Mouse (Mus musculus) embryonic facial prominence, embryonic 10.5 days (tissue): Measurements from ENCODE around the gene Polr3c. TPM values are rescaled to one million over a fixed set of nuclear protein-coding genes. Genes with fewer than 3 reads are reported as not detected.

ENCODE experiments used
- DNase-seq: peaks from one replicate; pipeline ENCODE4 v3.0.0-alpha.2; 2017; ENCODE audit warnings: low spot score
- H3K27ac ChIP-seq: fragments of 300-500 bp; sonication (generic); replicated peaks from 2 replicates; pipeline ENCODE4 v1.5.1; 2016; ENCODE audit warnings: mild to moderate bottlenecking
- H3K27me3 ChIP-seq: fragments of 300-500 bp; sonication (generic); replicated peaks from 2 replicates; pipeline ENCODE4 v1.6.1; 2016; ENCODE audit warnings: low read depth, mild to moderate bottlenecking; ENCODE audit not compliant: poor library complexity, severe bottlenecking
- H3K36me3 ChIP-seq: fragments of 300-500 bp; sonication (generic); replicated peaks from 2 replicates; pipeline ENCODE4 v1.6.1; 2016; ENCODE audit warnings: mild to moderate bottlenecking, moderate library complexity
- H3K4me1 ChIP-seq: fragments of 300-500 bp; sonication (generic); 2 replicates; pipeline ENCODE4 v1.6.1; 2016
- H3K4me3 ChIP-seq: fragments of 300-500 bp; sonication (generic); 2 replicates; pipeline ENCODE4 v1.5.1; 2016; ENCODE audit warnings: mild to moderate bottlenecking, moderate library complexity
- H3K9me3 ChIP-seq: fragments of 300-500 bp; sonication (generic); 2 replicates; pipeline ENCODE4 v1.6.1; 2016; ENCODE audit warnings: mild to moderate bottlenecking
- WGBS: fragments of 180-500 bp; shearing (Covaris S2); methylation state at CpG from one replicate; pipeline ENCODE4 v1.1.7; 2016; 5-methylcytosine and 5-hydroxymethylcytosine counted together
- polyA plus RNA-seq: library from polyadenylated mRNA; unstranded; fragments of >200 nt; fragmentation: Nextera tagmentation; extraction: Ambion mirVana; gene quantifications from 2 replicates; pipeline ENCODE4 v1.2.1, GENCODE M21; 2016

Gene Polr3c
- polyA plus RNA-seq, 1 experiment from 2014 or later: 44.1 TPM

DNA sequence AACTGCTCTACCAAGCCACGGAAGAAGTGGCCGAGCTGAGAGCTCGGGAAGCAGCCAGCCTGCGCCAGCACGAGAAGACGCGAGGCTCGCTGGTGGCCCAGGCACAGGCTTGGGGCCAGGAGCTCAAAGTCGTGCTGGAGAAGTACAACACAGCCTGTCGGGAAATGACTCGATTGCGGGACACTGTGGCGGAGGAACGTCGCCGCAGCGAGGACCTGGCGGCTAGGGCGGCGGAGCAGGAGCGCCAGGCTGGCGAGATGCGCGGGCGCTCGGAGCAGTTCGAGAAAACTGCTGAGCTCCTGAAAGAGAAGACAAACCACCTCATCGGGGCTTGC is 42.6 kb downstream of the Polr3c start:
- Histone ChIP-seq H3K4me1 (peaks cover 14% of the 10 kb centered on the region), H3K4me3 (peak overlapping the region; percentile 46), H3K27me3 (peaks cover 72% of the 10 kb centered on the region), H3K9me3 (no peaks in the 10 kb centered on the region), H3K36me3 (no peaks in the 10 kb centered on the region), H3K27ac (no peak overlapping the region)
- WGBS: 36% methylated on average over 28 of the region's 28 CpGs
- DNase-seq: peak; percentile 44

DNA sequence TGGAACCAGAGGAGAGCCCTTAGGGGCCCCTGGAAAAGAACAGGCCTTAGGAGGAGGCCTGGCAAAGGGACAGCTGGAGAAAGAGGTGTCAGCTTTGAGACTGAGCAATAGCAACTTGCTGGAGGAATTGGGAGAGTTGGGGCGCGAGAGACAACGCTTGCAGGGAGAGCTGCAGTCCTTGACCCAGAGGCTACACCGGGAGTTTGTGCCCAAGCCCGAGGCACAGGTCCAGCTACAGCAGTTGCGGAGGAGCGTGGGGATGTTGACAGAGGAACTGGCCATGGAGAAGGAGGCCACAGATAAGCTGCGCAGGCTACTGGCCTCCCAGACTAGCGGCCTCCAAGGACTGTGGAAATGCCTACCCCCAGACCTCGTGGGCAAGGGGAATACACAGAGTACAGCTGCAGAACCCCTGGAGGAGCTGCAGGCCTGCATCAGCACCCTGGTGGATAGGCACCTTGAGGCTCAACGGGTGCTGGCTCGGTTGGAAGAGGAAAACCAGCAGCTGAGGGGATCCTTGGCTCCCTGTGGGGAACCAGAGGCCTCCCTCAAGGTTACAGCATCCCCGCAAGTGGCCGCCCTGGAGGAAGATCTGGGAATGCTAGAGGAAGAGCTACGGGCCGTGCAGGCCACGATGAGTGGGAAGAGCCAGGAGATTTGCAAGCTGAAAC is 43.1 kb downstream of the Polr3c start:
- H3K9me3 ChIP-seq: no peaks in the 10 kb centered on the region

DNA sequence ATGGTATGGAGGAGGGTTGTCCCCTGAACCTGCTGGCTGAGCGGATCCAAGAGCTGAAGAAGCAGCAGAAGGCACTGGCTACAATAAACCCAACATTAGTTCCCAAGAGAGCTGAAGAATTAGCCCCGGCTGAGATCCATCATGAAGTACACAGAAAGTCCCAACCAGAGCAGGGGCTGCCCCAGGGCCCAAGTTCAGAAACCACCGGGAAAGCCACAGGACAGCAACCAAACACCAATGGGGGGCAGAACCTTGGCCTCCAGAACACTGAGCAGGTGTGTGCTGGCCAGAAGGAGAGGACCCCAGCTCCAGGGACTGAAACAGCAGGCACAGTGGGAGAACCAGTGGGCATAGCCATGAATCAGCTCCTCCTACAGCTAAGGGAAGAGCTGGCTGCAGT is 43.9 kb downstream of the Polr3c start:
- Histone ChIP-seq H3K27ac (no peak overlapping the region), H3K4me3 (no peak overlapping the region), H3K4me1 (peaks cover 12% of the 10 kb centered on the region), H3K27me3 (peaks cover 72% of the 10 kb centered on the region), H3K9me3 (no peaks in the 10 kb centered on the region), H3K36me3 (no peaks in the 10 kb centered on the region)
- no peak for DNase-seq
- 82% methylated on average over 3 of the region's 3 CpGs for WGBS

More for the DNA sequence above, 43.1 kb downstream of the Polr3c start:
- peak overlapping the region; percentile 46 for H3K4me3 ChIP-seq
- H3K4me1 ChIP-seq: peaks cover 11% of the 10 kb centered on the region
- no peak for DNase-seq
- peaks cover 72% of the 10 kb centered on the region for H3K27me3 ChIP-seq
- WGBS: 58% methylated on average over 17 of the region's 17 CpGs
- H3K27ac ChIP-seq: no peak overlapping the region
- H3K36me3 ChIP-seq: no peaks in the 10 kb centered on the region

DNA sequence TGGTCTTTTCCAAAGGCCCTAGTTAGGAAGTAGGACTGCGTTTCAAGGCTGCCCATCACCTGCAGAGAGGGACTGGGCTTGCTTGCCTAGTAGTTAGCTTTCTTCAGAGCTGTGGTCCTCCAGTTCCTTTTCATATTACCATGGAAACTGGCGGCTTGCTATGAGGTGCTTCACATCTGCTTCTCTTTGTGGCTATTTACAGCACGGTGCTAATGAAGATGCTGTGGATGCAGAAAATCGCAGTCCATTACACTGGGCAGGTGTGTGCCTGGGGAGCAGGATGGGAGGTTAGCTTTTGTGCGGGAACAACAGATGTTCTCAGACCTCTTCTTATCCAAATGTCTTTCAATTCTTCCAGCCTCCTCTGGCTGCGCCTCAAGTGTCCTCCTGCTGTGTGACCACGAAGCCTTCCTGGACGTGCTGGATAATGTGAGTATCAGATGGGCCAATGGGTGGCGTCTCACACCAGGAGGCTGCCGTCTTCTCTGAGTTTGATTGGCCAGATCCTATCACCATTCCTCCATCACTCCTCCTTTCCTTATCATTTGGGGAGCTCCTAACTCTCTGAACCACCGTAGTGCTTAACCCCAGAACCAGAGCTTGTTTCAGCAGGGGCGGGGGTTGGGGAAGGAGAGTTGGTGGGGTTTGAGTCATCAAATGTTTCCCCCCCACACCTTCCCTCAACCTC is 47.0 kb downstream of the Polr3c start:
- H3K9me3 ChIP-seq: no peaks in the 10 kb centered on the region
- peaks cover 73% of the 10 kb centered on the region for H3K27me3 ChIP-seq
- no peak for DNase-seq
- peaks cover 18% of the 10 kb centered on the region for H3K4me1 ChIP-seq
- no peaks in the 10 kb centered on the region for H3K36me3 ChIP-seq
- WGBS: 20% methylated on average over 12 of the region's 12 CpGs
- H3K27ac ChIP-seq: no peak overlapping the region
- H3K4me3 ChIP-seq: no peak overlapping the region

DNA sequence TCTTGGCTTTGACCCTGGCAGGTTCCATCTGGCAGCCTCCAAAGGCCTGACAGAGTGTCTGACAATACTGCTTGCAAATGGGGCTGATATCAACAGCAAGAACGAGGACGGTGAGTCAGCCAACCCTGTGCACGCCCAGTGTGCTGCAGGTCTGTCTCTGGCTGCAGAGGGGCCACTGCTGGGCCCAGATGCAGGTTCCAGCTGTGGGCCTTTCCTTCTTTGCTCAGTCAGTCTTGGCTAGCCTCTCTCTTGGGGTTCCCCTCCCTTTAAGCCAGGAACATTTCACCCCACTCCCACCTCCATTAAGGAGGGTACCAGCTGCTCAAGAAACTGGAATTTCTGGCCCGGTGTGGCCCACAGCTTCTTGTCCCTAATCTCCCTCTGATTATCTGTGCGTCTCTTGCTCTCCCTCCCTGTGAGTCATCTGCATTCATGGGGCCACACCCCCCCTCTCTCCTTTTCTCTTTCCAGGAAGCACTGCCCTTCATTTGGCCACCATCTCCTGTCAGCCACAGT is 48.2 kb downstream of the Polr3c start:
- Histone ChIP-seq H3K9me3 (no peaks in the 10 kb centered on the region), H3K4me3 (no peak overlapping the region), H3K4me1 (peaks cover 17% of the 10 kb centered on the region), H3K27me3 (peaks cover 61% of the 10 kb centered on the region), H3K27ac (no peak overlapping the region), H3K36me3 (no peaks in the 10 kb centered on the region)
- 25% methylated on average over 5 of the region's 5 CpGs for WGBS
- DNase-seq: no peak

DNA sequence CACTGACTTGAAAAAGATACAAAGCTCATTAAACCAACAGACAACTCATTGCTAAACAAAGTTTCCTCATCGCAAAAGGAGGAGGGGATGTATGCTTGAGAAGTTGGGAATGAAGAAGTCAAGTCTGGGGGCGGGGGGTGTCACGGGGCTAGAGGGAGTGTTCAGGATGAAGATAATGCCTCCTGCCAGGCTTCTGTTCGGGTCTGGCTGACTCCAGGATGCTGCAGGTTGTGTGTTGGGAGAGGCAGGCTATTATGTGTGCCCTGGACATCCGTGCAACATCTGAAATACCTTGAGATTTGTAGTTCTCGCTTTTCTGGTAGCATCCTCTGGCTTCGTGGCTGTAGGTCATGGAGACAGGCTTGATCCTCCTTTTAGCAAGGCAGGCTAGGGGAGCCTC is 49.0 kb downstream of the Polr3c start:
- Histone ChIP-seq H3K27ac (no peak overlapping the region), H3K4me1 (peaks cover 23% of the 10 kb centered on the region), H3K27me3 (peaks cover 53% of the 10 kb centered on the region), H3K36me3 (no peaks in the 10 kb centered on the region), H3K9me3 (no peaks in the 10 kb centered on the region), H3K4me3 (no peak overlapping the region)
- DNase-seq: no peak
- WGBS: 68% methylated on average over 7 of the region's 7 CpGs

DNA sequence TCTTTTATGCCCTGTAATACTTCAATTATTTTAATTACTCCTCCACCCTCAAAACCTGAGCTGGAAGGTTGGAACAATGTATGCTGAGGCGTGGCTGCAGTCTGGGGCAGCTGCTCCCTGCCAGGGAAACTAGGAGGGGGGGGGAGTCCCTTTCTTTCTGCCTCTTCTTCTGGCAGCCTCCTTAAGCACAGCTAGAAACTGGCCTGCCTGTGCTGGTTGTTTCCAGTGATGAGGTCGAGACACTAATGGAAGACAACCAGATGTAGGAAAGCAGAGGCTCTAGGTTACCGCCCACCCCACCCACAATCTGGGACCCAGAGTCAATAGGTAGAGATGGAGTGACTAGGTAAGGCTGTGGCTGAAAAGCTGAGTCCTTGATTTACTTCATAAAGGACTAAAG is 51.7 kb downstream of the Polr3c start:
- Histone ChIP-seq H3K4me3 (no peak overlapping the region), H3K27ac (0 out of 2 replicates have a peak overlapping the region, but pooled peaks have one; percentile 4), H3K27me3 (peaks cover 45% of the 10 kb centered on the region), H3K4me1 (peaks cover 26% of the 10 kb centered on the region), H3K9me3 (no peaks in the 10 kb centered on the region), H3K36me3 (no peaks in the 10 kb centered on the region)
- no peak for DNase-seq
- 48% methylated on average over 3 of the region's 3 CpGs for WGBS

DNA sequence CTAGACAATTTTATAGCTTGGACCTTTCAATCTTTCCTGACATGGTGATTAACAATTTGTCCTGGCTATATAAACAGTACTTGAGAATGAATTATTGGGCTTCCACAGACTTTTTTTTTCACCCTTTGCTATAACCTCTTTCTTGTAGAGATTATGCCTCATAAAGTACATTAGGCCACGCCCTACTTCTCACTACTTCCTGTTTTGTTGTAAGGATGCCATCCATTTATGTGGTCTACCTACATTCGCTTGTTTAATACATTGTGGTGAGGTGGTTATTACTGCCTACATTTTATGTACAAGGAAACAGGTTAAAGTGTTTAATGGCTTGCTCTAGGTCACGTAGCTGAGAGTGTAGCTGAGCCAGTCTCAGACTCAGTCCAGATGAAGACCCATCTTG is 52.3 kb downstream of the Polr3c start:
- H3K27me3 ChIP-seq: peaks cover 45% of the 10 kb centered on the region
- DNase-seq: no peak
- peaks cover 32% of the 10 kb centered on the region for H3K4me1 ChIP-seq
- no peak overlapping the region for H3K27ac ChIP-seq
- no peaks in the 10 kb centered on the region for H3K9me3 ChIP-seq
- no peaks in the 10 kb centered on the region for H3K36me3 ChIP-seq
- 88% methylated on average over 3 of the region's 3 CpGs for WGBS
- no peak overlapping the region for H3K4me3 ChIP-seq

DNA sequence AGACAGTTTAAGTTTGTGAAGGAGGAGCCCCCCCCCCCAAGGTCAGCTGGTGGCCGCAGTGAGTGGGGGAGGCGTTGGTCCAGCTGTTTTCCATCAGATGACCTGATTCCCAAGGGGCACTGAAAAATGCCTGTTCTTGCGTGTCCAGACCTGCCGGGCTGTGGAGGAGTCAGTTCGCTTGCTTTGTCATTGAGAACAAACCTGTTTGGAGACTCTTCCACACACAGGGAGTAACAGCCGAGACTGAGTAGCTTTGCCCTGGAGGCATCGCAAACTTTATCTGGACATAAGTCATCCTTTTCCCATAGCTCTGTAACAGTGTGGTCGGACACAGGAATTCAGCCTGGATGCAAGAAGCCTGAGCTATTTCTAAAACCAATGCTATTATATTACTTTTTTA is 53.0 kb downstream of the Polr3c start:
- DNase-seq: peak; percentile 68
- 33% methylated on average over 8 of the region's 8 CpGs for WGBS
- Histone ChIP-seq H3K4me1 (peaks cover 38% of the 10 kb centered on the region), H3K9me3 (no peaks in the 10 kb centered on the region), H3K36me3 (no peaks in the 10 kb centered on the region), H3K4me3 (peak overlapping the region; percentile 12; the same call in 1 of the 2 replicates), H3K27me3 (peaks cover 39% of the 10 kb centered on the region), H3K27ac (peak overlapping the region; percentile 44; the same call in 1 of the 2 replicates)

DNA sequence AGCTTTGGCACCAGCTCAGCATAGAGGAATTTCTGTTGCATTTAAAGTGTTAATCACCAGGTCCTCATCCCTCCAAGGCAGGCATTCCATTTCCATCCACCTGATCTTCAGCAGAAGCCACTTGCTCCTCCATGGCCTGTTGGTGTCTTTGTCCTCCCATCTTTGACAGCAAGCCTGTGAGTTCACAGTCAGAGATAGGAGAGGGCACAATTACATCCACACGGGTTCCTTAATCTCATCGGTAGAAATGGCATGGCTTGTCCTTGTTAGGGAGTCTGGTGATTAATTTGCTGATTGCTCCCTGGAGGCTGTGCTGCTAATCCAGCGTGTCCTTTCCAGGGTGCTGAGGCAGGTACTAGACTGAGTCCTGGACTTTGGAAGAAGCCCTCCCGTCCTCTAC is 53.9 kb downstream of the Polr3c start:
- H3K9me3 ChIP-seq: no peaks in the 10 kb centered on the region
- H3K27me3 ChIP-seq: peaks cover 29% of the 10 kb centered on the region
- DNase-seq: no peak
- H3K4me1 ChIP-seq: peaks cover 33% of the 10 kb centered on the region
- no peak overlapping the region for H3K27ac ChIP-seq
- H3K4me3 ChIP-seq: no peak overlapping the region
- WGBS: 71% methylated on average over 4 of the region's 4 CpGs
- H3K36me3 ChIP-seq: no peaks in the 10 kb centered on the region

DNA sequence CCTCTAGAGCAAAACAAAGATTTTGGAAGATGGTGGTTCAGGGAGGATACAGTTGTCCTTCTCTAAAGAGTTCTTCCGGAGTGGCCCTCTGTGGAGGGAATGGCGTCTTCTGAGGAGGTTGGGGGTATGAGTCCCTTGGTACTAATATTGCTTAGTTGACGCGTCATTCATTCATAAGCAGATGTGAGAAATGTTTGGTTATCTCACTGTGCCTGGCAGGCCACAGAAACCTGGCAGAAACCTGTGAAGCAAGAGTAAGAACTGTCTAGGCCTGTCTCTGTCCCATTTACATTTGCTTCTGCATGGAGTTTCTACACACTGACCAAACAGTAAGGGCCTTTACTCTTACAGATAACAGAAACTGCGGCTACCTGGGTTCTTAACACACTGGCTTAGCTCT is 55.9 kb downstream of the Polr3c start:
- H3K4me1 ChIP-seq: peaks cover 33% of the 10 kb centered on the region
- DNase-seq: no peak
- peaks cover 22% of the 10 kb centered on the region for H3K27me3 ChIP-seq
- no peak overlapping the region for H3K27ac ChIP-seq
- H3K9me3 ChIP-seq: no peaks in the 10 kb centered on the region
- no peaks in the 10 kb centered on the region for H3K36me3 ChIP-seq
- H3K4me3 ChIP-seq: no peak overlapping the region
- WGBS: 92% methylated on average over 5 of the region's 5 CpGs

DNA sequence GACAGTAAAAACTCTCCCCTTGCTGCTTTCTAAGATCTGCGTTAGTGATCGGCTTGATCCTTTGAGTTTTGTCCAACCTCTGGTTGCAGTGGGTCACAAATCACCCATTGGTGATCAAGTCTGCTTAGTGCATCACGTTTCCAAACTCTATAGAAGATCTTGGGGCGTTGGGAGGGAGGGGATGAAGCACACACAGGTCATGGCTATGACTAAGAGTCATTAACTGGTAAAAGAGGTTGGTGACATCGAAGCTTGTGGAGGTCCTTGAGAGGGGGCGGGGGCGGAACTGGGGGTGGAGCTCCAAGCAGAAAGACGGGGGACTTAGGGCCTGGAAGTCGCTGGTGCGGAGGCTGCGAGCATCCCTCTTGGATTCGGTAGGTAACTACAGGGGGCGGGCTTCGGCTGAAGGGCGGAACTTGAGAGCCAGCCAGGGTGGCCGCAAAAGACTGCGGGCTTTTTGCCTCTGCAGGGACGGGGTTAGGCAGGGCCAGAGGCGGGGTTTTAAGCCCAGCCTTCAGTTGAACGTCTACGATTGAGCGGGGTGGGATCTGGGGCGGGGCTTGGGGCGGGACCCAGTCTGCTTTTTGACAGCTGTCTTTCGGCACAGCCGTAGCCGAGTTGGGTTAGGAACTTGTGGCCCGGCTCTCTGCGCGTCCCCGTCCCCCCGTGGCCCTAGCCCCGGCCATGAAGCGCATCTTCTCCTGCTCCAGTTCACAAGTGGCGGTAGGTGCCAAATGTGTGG is 57.5 kb downstream of the Polr3c start, which contains the start of gene Ankrd35:
Gene Ankrd35 (plus strand): TSS at position 405 of the 742 bp plus-strand sequence.
- Histone ChIP-seq H3K27me3 (peaks cover 22% of the 10 kb centered on the region), H3K4me1 (peaks cover 25% of the 10 kb centered on the region), H3K36me3 (no peaks in the 10 kb centered on the region), H3K9me3 (no peaks in the 10 kb centered on the region), H3K4me3 (peak within 1 kb of the TSS; percentile 57), H3K27ac (0 out of 2 replicates have a peak within 1 kb of the TSS, but pooled peaks have one; percentile 41)
- peak; percentile 90 for DNase-seq
- WGBS: 5% methylated on average over 35 of the region's 35 CpGs
